In the genomic region with DNA sequence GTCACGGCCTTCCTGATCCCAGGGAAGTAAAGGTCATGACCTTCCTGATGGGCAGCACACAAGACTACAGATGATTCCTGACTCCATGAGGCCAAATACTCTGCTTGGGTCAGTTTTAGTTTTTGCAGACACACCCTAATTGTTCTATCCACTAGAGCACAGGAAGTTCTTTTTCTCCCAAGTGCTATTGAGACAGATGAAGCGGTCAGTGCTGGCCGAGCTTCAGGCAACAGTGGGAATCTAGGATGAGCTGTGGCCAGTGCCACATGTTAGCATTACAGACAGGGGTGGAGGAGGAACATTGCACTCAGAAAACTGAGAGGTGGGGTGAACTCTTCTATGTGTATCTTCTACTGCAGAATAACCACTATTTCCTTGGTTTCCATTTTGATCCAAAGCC, we compare ENCODE assay signal across 20 mouse cellular contexts. TPM values are rescaled to one million over a fixed set of nuclear protein-coding genes. Genes with fewer than 3 reads are reported as not detected.
"Had no signal": no experiment of that assay in that cellular context is flagged by ENCODE, and none has a peak within 500 bp of the region (broad histone marks: within the 10 kb centered on the region; RNA-seq: fewer than 3 reads in every experiment).

No protein-coding gene starts in this region.

- H3K36me3 ChIP-seq: limb, embryonic 12.5 days; liver, embryonic 13.5 days; lung, embryonic 15.5 days; midbrain, embryonic 12.5 days had no signal

- H3K27me3 ChIP-seq: limb, embryonic 12.5 days; liver, embryonic 13.5 days; lung, embryonic 15.5 days; megakaryocyte, embryonic 14.5 days; midbrain, embryonic 12.5 days had no signal

- H3K27ac ChIP-seq: kidney, postnatal 0 days; limb, embryonic 12.5 days; liver, embryonic 13.5 days; lung, embryonic 15.5 days; macrophage; midbrain, embryonic 12.5 days had no signal

- H3K9me3 ChIP-seq: limb, embryonic 12.5 days; liver, embryonic 13.5 days; lung, embryonic 15.5 days; megakaryocyte, embryonic 14.5 days; midbrain, embryonic 12.5 days had no signal

- H3K4me3 ChIP-seq: limb, embryonic 12.5 days; liver, embryonic 13.5 days; lung, embryonic 15.5 days; megakaryocyte, embryonic 14.5 days; midbrain, embryonic 12.5 days had no signal

- ATAC-seq: liver, postnatal 0 days had no signal

- DNase-seq: kidney, adult 9 months; kidney, postnatal 36 days; liver; liver, embryonic 13.5 days; liver, postnatal 0 days; right cerebral cortex, postnatal 14 days; thymus, postnatal 36 days had no signal

- H3K9ac ChIP-seq: limb, embryonic 12.5 days; liver, embryonic 13.5 days; liver, postnatal 0 days; lung, embryonic 15.5 days; midbrain, embryonic 12.5 days had no signal

- H3K4me1 ChIP-seq: midbrain, embryonic 12.5 days had no signal

- H3K4me2 ChIP-seq: limb, embryonic 12.5 days; liver, embryonic 13.5 days; lung, embryonic 15.5 days; midbrain, embryonic 12.5 days had no signal

RNA-seq across cellular contexts. Expression of a gene that starts 4.3 kb away (rescaled TPM):
- total RNA-seq: layer of hippocampus, adult 18-20 months; layer of hippocampus, postnatal 10 days; left cerebral cortex, postnatal 36 days; midbrain, postnatal 0 days had no signal
- polyA plus RNA-seq: kidney, postnatal 0 days; limb, embryonic 12.5 days; midbrain, embryonic 12.5 days; midbrain, postnatal 0 days; neural tube, embryonic 14.5 days; small intestine, adult 2 months had no signal

RNA-seq across cellular contexts. Expression of a gene that starts 17.3 kb away (rescaled TPM):
- total RNA-seq: layer of hippocampus, adult 18-20 months; layer of hippocampus, postnatal 10 days; left cerebral cortex, postnatal 36 days; midbrain, postnatal 0 days had no signal
- polyA plus RNA-seq: midbrain, embryonic 12.5 days; midbrain, postnatal 0 days; neural tube, embryonic 14.5 days; small intestine, adult 2 months had no signal

RNA-seq across cellular contexts. Expression of a gene that starts 52.5 kb away (rescaled TPM):
- total RNA-seq: layer of hippocampus, adult 18-20 months; layer of hippocampus, postnatal 10 days; left cerebral cortex, postnatal 36 days; midbrain, postnatal 0 days had no signal
- polyA plus RNA-seq: limb, embryonic 12.5 days; liver, embryonic 13.5 days; liver, postnatal 0 days; lung, embryonic 15.5 days; macrophage; midbrain, embryonic 12.5 days; midbrain, postnatal 0 days; neural tube, embryonic 14.5 days; stomach, embryonic 16.5 days had no signal
